Mouse (Mus musculus): ENCODE measurements at regions not wholly inside any gene's neighbourhood (a gene's known extent, or its start where the extent isn't known, plus 50 kb on each side); places are given as distances from the start of the nearest gene placed in this dataset.

DNA sequence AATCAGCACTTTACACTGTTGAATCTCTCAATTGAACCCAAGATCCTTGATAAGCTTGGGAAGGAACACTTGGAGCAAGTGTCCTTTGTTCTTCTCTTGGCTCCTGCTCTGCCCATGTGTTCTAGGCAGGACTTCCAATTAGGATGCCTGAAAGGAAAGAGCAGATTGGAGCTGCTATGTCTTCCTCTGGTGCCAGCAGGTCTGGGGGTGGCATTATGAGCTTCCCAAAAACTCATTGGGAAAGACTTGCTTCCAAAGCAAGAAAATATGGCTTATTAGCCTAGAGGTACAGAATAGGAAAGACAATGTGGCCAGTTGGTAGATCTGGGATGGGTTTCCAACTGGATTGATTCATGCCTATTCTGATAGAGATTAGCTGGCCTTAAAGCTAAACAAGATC, 959.1 kb downstream of the Slc4a3 start:
- no peaks in the 10 kb centered on the region for H3K36me3 ChIP-seq (ENCODE audit: control insufficient read depth, insufficient read depth, low read length, poor library complexity, severe bottlenecking)
- H3K4me3 ChIP-seq (ENCODE audit: low read depth, low read length): no peak overlapping the region
- TF ChIP-seq EP300 (IDR thresholded peaks at IDR 0.05; ENCODE audit: insufficient read depth, low read depth, low read length): no peak
- TF ChIP-seq POLR2A (IDR thresholded peaks at IDR 0.05; ENCODE audit: insufficient read depth, low read length): no peak
- no peak for TF ChIP-seq CTCF (IDR thresholded peaks at IDR 0.05; ENCODE audit: low read depth, low read length)
- H3K27me3 ChIP-seq (ENCODE audit: control insufficient read depth, insufficient read depth, low read length, poor library complexity, severe bottlenecking): no peaks in the 10 kb centered on the region
- H3K9me3 ChIP-seq (replicated peaks; ENCODE audit: control insufficient read depth, insufficient read depth, low read length, poor library complexity, severe bottlenecking): no peaks in the 10 kb centered on the region; the same call in 1 of the 2 replicates
- H3K9ac ChIP-seq (ENCODE audit: low read depth, poor library complexity, severe bottlenecking): no peak overlapping the region
- H3K4me1 ChIP-seq (ENCODE audit: control insufficient read depth, insufficient read depth, low read length): no peaks in the 10 kb centered on the region
- no peak overlapping the region for H3K27ac ChIP-seq (ENCODE audit: insufficient read depth, low read length)

DNA sequence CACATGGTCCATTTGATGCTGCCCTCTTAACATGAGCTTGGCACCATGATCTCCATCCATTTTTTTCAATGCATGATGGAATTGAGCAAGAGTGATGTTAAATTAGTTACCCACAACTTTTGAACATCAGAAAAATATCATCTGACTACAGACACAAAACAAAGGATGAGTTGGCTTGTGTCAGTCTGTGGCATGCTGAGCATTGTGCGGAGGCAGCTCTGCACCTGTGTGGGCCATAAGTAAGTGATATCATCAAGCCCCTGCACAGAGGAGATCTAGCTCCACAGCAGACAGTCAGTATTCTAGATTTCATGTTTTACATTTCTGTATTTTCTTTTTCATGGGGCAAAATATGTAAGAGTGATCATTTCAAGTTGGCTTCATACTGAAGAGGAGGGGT, 962.8 kb downstream of the Slc4a3 start:
- Histone ChIP-seq H3K9ac (ENCODE audit: low read depth, poor library complexity, severe bottlenecking) (no peak overlapping the region), H3K36me3 (ENCODE audit: control insufficient read depth, insufficient read depth, low read length, poor library complexity, severe bottlenecking) (no peaks in the 10 kb centered on the region), H3K27ac (ENCODE audit: insufficient read depth, low read length) (no peak overlapping the region), H3K4me1 (ENCODE audit: control insufficient read depth, insufficient read depth, low read length) (no peaks in the 10 kb centered on the region), H3K4me3 (ENCODE audit: low read depth, low read length) (no peak overlapping the region), H3K27me3 (ENCODE audit: control insufficient read depth, insufficient read depth, low read length, poor library complexity, severe bottlenecking) (no peaks in the 10 kb centered on the region), H3K9me3 (replicated peaks; ENCODE audit: control insufficient read depth, insufficient read depth, low read length, poor library complexity, severe bottlenecking) (no peaks in the 10 kb centered on the region; the same call in 1 of the 2 replicates)
- no peak for TF ChIP-seq EP300 (IDR thresholded peaks at IDR 0.05; ENCODE audit: insufficient read depth, low read depth, low read length)
- no peak for TF ChIP-seq POLR2A (IDR thresholded peaks at IDR 0.05; ENCODE audit: insufficient read depth, low read length)
- TF ChIP-seq CTCF (IDR thresholded peaks at IDR 0.05; ENCODE audit: low read depth, low read length): no peak

DNA sequence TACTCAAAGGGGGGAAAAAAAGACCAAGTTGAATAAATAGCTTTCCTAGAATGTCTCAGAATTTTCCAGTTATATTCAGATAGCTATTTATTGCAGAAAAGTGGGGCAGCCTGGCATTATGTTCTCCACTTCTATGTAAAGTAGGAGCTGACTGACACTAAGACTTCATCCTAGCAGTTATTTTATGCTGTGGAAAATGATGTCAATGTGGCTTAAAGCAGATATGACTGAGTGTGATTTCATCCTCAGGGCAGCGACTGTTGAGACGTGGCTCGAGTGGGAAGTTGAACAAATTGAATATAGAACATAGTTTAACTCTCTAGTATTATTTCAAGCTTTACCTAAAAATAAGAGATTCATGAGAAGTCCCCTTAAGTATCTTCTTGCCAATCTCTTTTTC, 963.4 kb downstream of the Slc4a3 start:
- H3K9ac ChIP-seq (ENCODE audit: low read depth, poor library complexity, severe bottlenecking): no peak overlapping the region
- H3K27me3 ChIP-seq (ENCODE audit: control insufficient read depth, insufficient read depth, low read length, poor library complexity, severe bottlenecking): no peaks in the 10 kb centered on the region
- no peaks in the 10 kb centered on the region for H3K36me3 ChIP-seq (ENCODE audit: control insufficient read depth, insufficient read depth, low read length, poor library complexity, severe bottlenecking)

DNA sequence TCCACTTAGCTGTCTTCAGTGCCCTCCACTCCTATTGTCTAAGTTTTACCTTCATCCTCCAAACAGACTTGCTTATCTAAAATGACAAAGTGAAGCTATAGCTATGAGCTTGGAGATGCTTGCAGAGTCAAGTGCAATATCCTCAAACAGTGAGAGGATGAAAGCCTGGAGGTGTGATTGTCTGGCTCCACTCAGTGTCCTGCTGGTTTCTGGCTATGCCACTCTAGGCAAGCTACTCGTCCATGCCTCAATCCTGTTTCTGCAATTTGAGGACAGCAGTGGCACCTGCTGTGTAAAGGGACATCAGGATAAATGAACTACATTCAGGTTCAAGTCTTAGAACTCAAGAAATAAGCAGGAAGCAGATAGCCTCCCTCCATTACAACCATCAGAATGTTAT, 966.1 kb downstream of the Slc4a3 start:
- H3K9me3 ChIP-seq (replicated peaks; ENCODE audit: control insufficient read depth, insufficient read depth, low read length, poor library complexity, severe bottlenecking): no peaks in the 10 kb centered on the region
- no peak overlapping the region for H3K9ac ChIP-seq (ENCODE audit: low read depth, poor library complexity, severe bottlenecking)
- no peak overlapping the region for H3K4me3 ChIP-seq (ENCODE audit: low read depth, low read length)
- no peaks in the 10 kb centered on the region for H3K4me1 ChIP-seq (ENCODE audit: control insufficient read depth, insufficient read depth, low read length)
- TF ChIP-seq POLR2A (IDR thresholded peaks at IDR 0.05; ENCODE audit: insufficient read depth, low read length): no peak
- TF ChIP-seq EP300 (IDR thresholded peaks at IDR 0.05; ENCODE audit: insufficient read depth, low read depth, low read length): no peak
- no peak for TF ChIP-seq CTCF (IDR thresholded peaks at IDR 0.05; ENCODE audit: low read depth, low read length)
- no peaks in the 10 kb centered on the region for H3K27me3 ChIP-seq (ENCODE audit: control insufficient read depth, insufficient read depth, low read length, poor library complexity, severe bottlenecking)
- H3K36me3 ChIP-seq (ENCODE audit: control insufficient read depth, insufficient read depth, low read length, poor library complexity, severe bottlenecking): no peaks in the 10 kb centered on the region
- H3K27ac ChIP-seq (ENCODE audit: insufficient read depth, low read length): no peak overlapping the region

More for the DNA sequence above, 963.4 kb downstream of the Slc4a3 start:
- Histone ChIP-seq H3K9me3 (replicated peaks; ENCODE audit: control insufficient read depth, insufficient read depth, low read length, poor library complexity, severe bottlenecking) (no peaks in the 10 kb centered on the region; the same call in 1 of the 2 replicates), H3K4me3 (ENCODE audit: low read depth, low read length) (no peak overlapping the region), H3K27ac (ENCODE audit: insufficient read depth, low read length) (no peak overlapping the region), H3K4me1 (ENCODE audit: control insufficient read depth, insufficient read depth, low read length) (no peaks in the 10 kb centered on the region)
- TF ChIP-seq EP300 (IDR thresholded peaks at IDR 0.05; ENCODE audit: insufficient read depth, low read depth, low read length) (no peak), POLR2A (IDR thresholded peaks at IDR 0.05; ENCODE audit: insufficient read depth, low read length) (no peak), CTCF (IDR thresholded peaks at IDR 0.05; ENCODE audit: low read depth, low read length) (no peak)

DNA sequence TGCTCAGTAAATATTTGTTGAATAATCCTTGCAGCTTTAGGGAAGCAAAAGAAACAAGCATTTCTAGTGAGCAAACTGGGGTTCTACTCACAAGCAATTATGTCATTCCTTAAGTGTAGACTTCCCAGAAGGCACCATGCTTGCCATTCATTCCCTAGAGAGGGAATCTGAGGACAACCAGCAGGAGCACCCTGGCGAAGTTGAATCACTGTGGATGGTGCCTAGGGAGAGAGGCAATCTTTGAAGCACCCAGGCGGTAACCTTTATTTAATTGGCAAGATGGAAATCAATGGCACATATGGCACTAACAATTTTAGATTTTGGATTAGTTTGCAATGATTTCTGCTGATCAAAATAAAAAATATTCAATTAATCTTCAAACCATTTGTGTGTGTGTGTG, 967.4 kb downstream of the Slc4a3 start:
- H3K9ac ChIP-seq (ENCODE audit: low read depth, poor library complexity, severe bottlenecking): no peak overlapping the region
- H3K4me1 ChIP-seq (ENCODE audit: control insufficient read depth, insufficient read depth, low read length): no peaks in the 10 kb centered on the region
- no peak for TF ChIP-seq POLR2A (IDR thresholded peaks at IDR 0.05; ENCODE audit: insufficient read depth, low read length)
- no peaks in the 10 kb centered on the region for H3K9me3 ChIP-seq (replicated peaks; ENCODE audit: control insufficient read depth, insufficient read depth, low read length, poor library complexity, severe bottlenecking)
- H3K27me3 ChIP-seq (ENCODE audit: control insufficient read depth, insufficient read depth, low read length, poor library complexity, severe bottlenecking): no peaks in the 10 kb centered on the region
- no peak overlapping the region for H3K4me3 ChIP-seq (ENCODE audit: low read depth, low read length)
- no peak overlapping the region for H3K27ac ChIP-seq (ENCODE audit: insufficient read depth, low read length)
- no peaks in the 10 kb centered on the region for H3K36me3 ChIP-seq (ENCODE audit: control insufficient read depth, insufficient read depth, low read length, poor library complexity, severe bottlenecking)

DNA sequence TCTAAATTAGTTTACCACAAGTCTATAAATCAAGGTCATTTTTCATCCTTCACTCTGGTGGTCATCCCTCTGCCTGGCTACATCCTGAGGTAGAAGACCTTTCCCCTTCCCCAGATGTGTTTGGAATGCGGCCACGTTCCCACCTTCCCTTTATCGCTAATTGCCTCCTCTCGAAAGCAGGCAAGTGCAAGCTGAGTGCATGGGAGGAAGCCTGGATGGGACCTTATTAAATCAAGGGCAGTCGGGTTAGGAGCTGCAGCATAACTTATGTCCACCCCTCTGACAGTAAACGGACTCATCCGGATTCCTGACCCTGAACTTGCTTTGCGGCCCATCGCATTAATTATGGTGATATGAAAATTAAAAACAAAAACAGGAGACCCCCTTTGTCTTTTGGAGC, 983.5 kb downstream of the Slc4a3 start:
- Histone ChIP-seq H3K27me3 (ENCODE audit: control insufficient read depth, insufficient read depth, low read length, poor library complexity, severe bottlenecking) (no peaks in the 10 kb centered on the region; the same call in 1 of the 2 replicates), H3K36me3 (ENCODE audit: control insufficient read depth, insufficient read depth, low read length, poor library complexity, severe bottlenecking) (no peaks in the 10 kb centered on the region), H3K27ac (ENCODE audit: insufficient read depth, low read length) (no peak overlapping the region), H3K9me3 (replicated peaks; ENCODE audit: control insufficient read depth, insufficient read depth, low read length, poor library complexity, severe bottlenecking) (no peaks in the 10 kb centered on the region), H3K4me1 (ENCODE audit: control insufficient read depth, insufficient read depth, low read length) (no peaks in the 10 kb centered on the region), H3K9ac (ENCODE audit: low read depth, poor library complexity, severe bottlenecking) (no peak overlapping the region), H3K4me3 (ENCODE audit: low read depth, low read length) (no peak overlapping the region)
- TF ChIP-seq CTCF (IDR thresholded peaks at IDR 0.05; ENCODE audit: low read depth, low read length) (no peak), POLR2A (IDR thresholded peaks at IDR 0.05; ENCODE audit: insufficient read depth, low read length) (no peak), EP300 (IDR thresholded peaks at IDR 0.05; ENCODE audit: insufficient read depth, low read depth, low read length) (no peak)
